In genomic region chr16:49724232-49724631, GRCm38 (mm10) we compare ENCODE assay signal across 19 mouse cellular contexts. TPM values are rescaled to one million over a fixed set of nuclear protein-coding genes. Genes with fewer than 3 reads are reported as not detected.
DNase-seq lines count a peak whose midpoint lies in the region; ATAC-seq lines count a peak whose summit lies in the region.
"Had no signal": no experiment of that assay in that cellular context is flagged by ENCODE, and none has a peak within 500 bp of the region (broad histone marks: within the 10 kb centered on the region; RNA-seq: fewer than 3 reads in every experiment).

No protein-coding gene starts in this region.

- intact Hi-C loops in gastrocnemius, postnatal 14 days (cut with DNase I; ENCODE audit: low total_unique reads), result no loop called here

- DNase-seq in adrenal gland, adult 2 months, result peak; percentile 38
- DNase-seq in adrenal gland, adult 18-20 months (ENCODE audit: low spot score in 2 of 2), result no peak
- peak; percentile 9 to 13 for DNase-seq in B cell, adult 2 months
- peak; percentile 9 to 11 for DNase-seq in adrenal gland, postnatal 36 days
- no peak for DNase-seq in gastrocnemius, postnatal 14 days
- DNase-seq in right cerebral cortex, postnatal 4 days, result no peak
- no peak for DNase-seq in lung, postnatal 10 days
- DNase-seq: cerebellum, adult 11 months; cerebellum, adult 8-10 months; cerebellum, postnatal 14 days; gastrocnemius, postnatal 36 days; heart, adult 18-20 months; heart, postnatal 10 days; heart, postnatal 4 days had no signal

- peak; percentile 29; the same call in 1 of the 2 replicates for ATAC-seq in megakaryocyte progenitor cell, adult 5-6 weeks (replicated peaks; ENCODE audit: poor library complexity)
- ATAC-seq: forebrain, embryonic 16.5 days; hindbrain, embryonic 16.5 days; inflammation-experienced regulatory T-cells, adult 6 months; intestine, postnatal 0 days had no signal

RNA-seq across cellular contexts. Expression of gene Ift57, which starts 25.2 kb away (rescaled TPM):
- 10 to 100 TPM; 32.3 to 35.9 TPM for total RNA-seq in adrenal gland, adult 2 months (2021)
- polyA plus RNA-seq in adrenal gland, adult 2 months (2012; rRNA removed), result 5.4 and 6.1 TPM in 2 replicates
- 10 to 100 TPM; 25.9 to 33.2 TPM for total RNA-seq in adrenal gland, adult 18-20 months (2021)
- total RNA-seq in adrenal gland, postnatal 36 days (2021), result 10 to 100 TPM; 29.3 to 38.5 TPM
- 42.0 and 48.9 TPM in 2 replicates for total RNA-seq in megakaryocyte progenitor cell, adult 5-6 weeks (2015)
- total RNA-seq in megakaryocyte progenitor cell, adult 5-6 weeks (2017), result 60.5 and 74.2 TPM in 2 replicates
- 1 to 10 TPM; 6.4 to 6.9 TPM for total RNA-seq in gastrocnemius, postnatal 14 days (2021)

Comparison
In these comparisons a context has a peak if more than half of its experiments do, and no peak if none do; other contexts are left out.
1. DNase-seq: peak in adrenal gland, adult 2 months (single experiment), B cell, adult 2 months (2 of 2) and adrenal gland, postnatal 36 days (2 of 2); none in adrenal gland, adult 18-20 months (0 of 2), gastrocnemius, postnatal 14 days (single experiment), right cerebral cortex, postnatal 4 days (single experiment) and lung, postnatal 10 days (single experiment).